Mouse (Mus musculus): Measurements from ENCODE around the gene Psmb6. TPM values are rescaled to one million over a fixed set of nuclear protein-coding genes. Genes with fewer than 3 reads are reported as not detected.
A peak's percentile ranks its signal among the peaks of the same experiment; 100 is the strongest.
"Not testable (repeated sequence)": the region's sequence is repeated elsewhere in the genome, so short reads cannot be mapped to it uniquely, and the experiment has no call there.

The Psmb6 gene
- polyA plus RNA-seq, 1 experiment from 2014 or later: 689 TPM

DNA sequence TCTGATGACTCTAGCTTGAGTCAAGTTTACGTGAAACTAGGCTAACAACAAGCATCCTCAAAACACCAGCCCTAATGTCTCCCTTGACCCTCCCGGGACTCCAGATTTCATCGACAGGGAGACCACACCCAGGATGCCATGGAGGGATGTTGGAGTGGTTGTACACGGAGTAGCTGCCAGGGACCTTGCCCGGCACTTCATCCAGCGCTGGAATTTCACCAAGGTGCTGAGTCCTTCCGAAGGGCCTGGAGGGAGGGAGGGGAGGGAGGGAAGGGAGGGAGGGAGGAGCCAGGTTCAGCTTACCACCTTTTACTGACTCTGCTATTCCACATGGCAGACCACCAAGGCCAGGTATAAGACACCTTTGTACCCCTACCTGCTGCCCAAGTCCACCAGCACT is 28.8 kb downstream of the Psmb6 start:
- Histone ChIP-seq H3K9ac (no peak overlapping the region), H3K9me3 (no peaks in the 10 kb centered on the region), H3K4me2 (no peak overlapping the region), H3K4me3 (replicated peaks) (no peak overlapping the region), H3K4me1 (no peaks in the 10 kb centered on the region), H3K36me3 (0 out of 2 replicates have a peak, but pooled peaks cover 4% of the 10 kb centered on the region), H3K27ac (no peak overlapping the region), H3K27me3 (replicated peaks) (no peaks in the 10 kb centered on the region)
- ATAC-seq (ENCODE audit: insufficient read depth, low FRiP score, low read depth): no peak
- 22% methylated on average over 7 of the region's 7 CpGs for WGBS

DNA sequence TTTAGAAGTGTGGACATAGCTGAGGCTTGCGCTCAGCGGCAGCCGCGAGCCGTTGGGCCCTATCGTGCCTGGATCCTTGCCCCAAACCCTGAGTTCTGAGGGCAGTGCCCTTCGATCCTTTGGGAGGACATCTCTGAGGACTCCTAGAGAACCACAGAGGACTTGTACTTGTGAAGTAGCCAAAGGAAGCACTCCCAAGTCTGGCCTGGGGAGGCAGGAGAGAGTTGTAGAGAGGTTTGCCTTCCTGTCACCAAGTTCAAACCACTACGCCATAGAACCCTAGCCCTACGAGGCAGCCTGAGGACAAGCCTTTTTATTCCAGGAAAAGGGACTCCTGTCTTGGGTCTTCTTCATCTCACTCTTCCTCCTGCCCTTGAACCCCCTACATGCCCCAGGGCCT is 32.4 kb downstream of the Psmb6 start:
- no peak overlapping the region for H3K4me3 ChIP-seq (replicated peaks)
- H3K4me2 ChIP-seq: no peak overlapping the region
- no peaks in the 10 kb centered on the region for H3K9me3 ChIP-seq
- H3K9ac ChIP-seq: no peak overlapping the region
- 0 out of 2 replicates have a peak, but pooled peaks cover 4% of the 10 kb centered on the region for H3K36me3 ChIP-seq
- H3K4me1 ChIP-seq: 0 out of 2 replicates have a peak, but pooled peaks cover 5% of the 10 kb centered on the region
- H3K27me3 ChIP-seq (replicated peaks): no peaks in the 10 kb centered on the region
- ATAC-seq (ENCODE audit: insufficient read depth, low FRiP score, low read depth): no peak
- H3K27ac ChIP-seq: no peak overlapping the region
- WGBS: 90% methylated on average over 9 of the region's 9 CpGs

DNA sequence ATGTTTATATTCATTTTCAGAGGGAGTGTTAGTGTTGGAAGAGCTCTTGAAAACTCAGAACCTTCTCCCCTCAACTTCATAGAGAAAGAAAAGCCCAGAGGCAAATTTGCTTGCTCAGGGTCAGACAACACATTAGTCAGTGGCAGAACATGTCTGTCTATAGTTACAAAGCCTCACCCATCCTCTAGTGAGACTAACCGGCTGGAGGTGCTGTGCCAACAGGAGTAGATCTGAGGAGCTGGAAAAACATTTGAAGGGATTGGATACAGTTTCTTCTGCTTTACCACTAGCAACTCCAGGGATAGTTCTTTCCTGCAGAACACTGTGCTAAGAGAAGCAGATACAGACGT is 36.7 kb downstream of the Psmb6 start:
- Histone ChIP-seq H3K9me3 (no peaks in the 10 kb centered on the region), H3K4me3 (replicated peaks) (peak overlapping the region; percentile 88), H3K4me1 (peaks cover 19% of the 10 kb centered on the region), H3K4me2 (peak overlapping the region; percentile 90), H3K9ac (peak overlapping the region; percentile 86; the same call in 1 of the 2 replicates), H3K27ac (peak overlapping the region; percentile 91; the same call in 1 of the 2 replicates), H3K27me3 (replicated peaks) (no peaks in the 10 kb centered on the region), H3K36me3 (no peaks in the 10 kb centered on the region)
- no peak; the same call in 1 of the 2 replicates for ATAC-seq (ENCODE audit: insufficient read depth, low FRiP score, low read depth)
- WGBS: 2% methylated on average over 2 of the region's 2 CpGs

DNA sequence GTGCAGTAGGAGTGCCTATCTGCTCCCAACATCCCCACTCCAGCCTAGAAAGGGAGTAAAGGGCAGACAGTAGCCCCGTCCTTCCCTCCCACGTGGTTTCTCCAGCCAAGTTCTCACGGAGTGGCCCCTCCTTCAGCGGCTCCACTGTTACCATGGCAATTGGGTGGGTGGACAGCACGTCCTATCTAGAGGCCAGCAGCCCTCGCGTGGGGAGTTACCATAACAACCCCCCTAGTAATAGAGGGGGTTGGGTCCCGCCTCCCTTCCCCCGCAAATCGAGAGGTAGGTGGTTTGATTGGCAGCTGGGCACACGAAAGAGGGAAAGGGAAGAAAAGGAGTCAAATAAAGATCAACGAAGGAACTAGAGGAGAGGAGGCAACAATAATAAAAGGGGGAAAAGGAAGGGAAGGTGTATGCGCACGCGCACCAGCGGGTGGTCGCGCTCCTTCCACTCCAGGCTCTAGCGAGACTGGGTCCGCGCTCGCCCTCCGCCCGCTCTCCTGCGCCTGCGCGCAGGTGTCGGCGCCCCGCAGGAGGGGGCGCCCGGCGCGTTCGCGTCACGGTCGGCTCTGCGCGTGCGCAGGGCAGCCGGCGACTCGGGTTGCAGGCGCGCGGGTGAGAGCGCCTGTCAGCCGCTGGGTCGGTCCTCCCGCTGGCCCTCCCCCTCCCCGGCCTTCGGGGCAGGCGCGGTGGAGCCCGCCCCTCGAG is 37.3 kb downstream of the Psmb6 start, which contains the start of gene Mink1:
TSS of gene Mink1 (plus strand) at position 595 of the 708 bp plus-strand sequence.
- peaks cover 19% of the 10 kb centered on the region for H3K4me1 ChIP-seq
- peak within 1 kb of the TSS; percentile 86 for H3K9ac ChIP-seq
- whole genome bisulfite sequencing: 1% methylated on average over 55 of the region's 57 CpGs
- peak within 1 kb of the TSS; percentile 90 for H3K4me2 ChIP-seq
- no peaks in the 10 kb centered on the region for H3K27me3 ChIP-seq (replicated peaks)
- H3K9me3 ChIP-seq: no peaks in the 10 kb centered on the region
- H3K4me3 ChIP-seq (replicated peaks): peak within 1 kb of the TSS; percentile 88
- no peaks in the 10 kb centered on the region for H3K36me3 ChIP-seq
- ATAC-seq (ENCODE audit: insufficient read depth, low FRiP score, low read depth): peak; percentile 86
- peak within 1 kb of the TSS; percentile 91 for H3K27ac ChIP-seq

DNA sequence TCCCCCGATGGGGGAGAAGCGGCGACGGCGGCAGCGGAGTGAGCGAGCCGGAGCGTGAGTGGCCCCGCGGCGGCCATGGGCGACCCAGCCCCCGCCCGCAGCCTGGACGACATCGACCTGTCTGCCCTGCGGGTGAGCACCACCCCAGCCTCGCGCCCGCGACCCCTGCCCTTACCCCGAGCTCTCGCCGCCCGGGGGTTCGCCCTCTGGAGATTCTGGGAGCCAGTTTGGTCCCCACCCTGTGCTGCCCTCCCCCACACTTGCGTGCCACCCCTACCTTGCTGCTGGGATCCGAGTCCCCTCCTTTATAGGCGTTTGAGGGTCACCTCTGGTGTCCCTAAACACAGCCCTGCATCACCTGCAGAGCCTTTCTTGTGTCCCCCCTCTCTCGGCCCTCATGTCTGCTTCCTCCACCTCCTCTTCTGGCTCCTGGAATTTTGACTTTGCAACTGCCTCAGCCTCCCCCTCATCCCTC is 37.9 kb downstream of the Psmb6 start:
- Histone ChIP-seq H3K9ac (peak overlapping the region; percentile 86), H3K9me3 (no peaks in the 10 kb centered on the region), H3K36me3 (no peaks in the 10 kb centered on the region), H3K27ac (peak overlapping the region; percentile 91), H3K4me3 (replicated peaks) (peak overlapping the region; percentile 88), H3K4me2 (peak overlapping the region; percentile 90), H3K27me3 (replicated peaks) (no peaks in the 10 kb centered on the region), H3K4me1 (peaks cover 19% of the 10 kb centered on the region)
- ATAC-seq (ENCODE audit: insufficient read depth, low FRiP score, low read depth): no peak; the same call in 1 of the 2 replicates
- 0% methylated on average over 27 of the region's 31 CpGs for WGBS

DNA sequence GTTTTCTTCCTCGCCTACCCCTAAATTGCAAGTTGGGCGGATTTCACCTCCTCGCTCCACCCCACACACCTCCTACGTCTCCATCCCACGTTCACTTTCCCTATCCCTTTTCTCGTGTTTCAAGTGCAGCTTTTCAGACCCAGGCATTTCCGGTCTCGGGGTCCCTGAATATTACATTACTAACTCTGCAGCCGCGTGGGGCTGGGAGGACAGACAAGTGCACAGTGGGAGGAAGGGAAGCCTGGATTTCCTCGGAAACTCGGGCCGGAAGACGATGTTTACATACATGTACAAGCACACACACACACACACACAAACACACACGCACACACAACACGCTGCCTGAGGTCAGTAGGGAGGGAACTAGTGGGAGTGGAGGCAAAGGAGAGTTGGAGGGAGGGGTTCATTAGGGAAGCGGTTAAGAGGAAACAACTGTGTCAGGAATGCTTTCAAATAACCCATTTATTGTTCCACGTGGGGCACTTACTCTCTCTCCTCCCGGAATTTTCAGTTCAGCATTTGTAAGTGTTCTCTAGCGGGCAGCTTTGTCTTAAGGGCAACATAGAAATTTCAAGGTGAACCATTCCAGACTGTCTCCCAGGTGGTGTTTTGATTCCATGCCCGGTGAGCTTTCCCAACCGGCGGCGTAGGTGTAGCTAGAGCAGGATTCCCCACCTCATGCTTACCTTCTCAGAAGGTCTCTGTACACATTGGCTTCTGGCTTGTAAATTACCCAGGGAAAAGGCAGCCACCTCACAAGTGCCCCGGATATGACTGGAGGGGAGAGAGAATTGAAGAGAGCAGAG is 38.5 kb downstream of the Psmb6 start:
- Histone ChIP-seq H3K9ac (peak overlapping the region; percentile 86; the same call in 1 of the 2 replicates), H3K4me2 (peak overlapping the region; percentile 90), H3K4me3 (replicated peaks) (peak overlapping the region; percentile 88), H3K27me3 (replicated peaks) (no peaks in the 10 kb centered on the region), H3K4me1 (peaks cover 19% of the 10 kb centered on the region), H3K36me3 (no peaks in the 10 kb centered on the region), H3K27ac (peak overlapping the region; percentile 91), H3K9me3 (no peaks in the 10 kb centered on the region)
- 1% methylated on average over 25 of the region's 25 CpGs for WGBS
- ATAC-seq (ENCODE audit: insufficient read depth, low FRiP score, low read depth): no peak

DNA sequence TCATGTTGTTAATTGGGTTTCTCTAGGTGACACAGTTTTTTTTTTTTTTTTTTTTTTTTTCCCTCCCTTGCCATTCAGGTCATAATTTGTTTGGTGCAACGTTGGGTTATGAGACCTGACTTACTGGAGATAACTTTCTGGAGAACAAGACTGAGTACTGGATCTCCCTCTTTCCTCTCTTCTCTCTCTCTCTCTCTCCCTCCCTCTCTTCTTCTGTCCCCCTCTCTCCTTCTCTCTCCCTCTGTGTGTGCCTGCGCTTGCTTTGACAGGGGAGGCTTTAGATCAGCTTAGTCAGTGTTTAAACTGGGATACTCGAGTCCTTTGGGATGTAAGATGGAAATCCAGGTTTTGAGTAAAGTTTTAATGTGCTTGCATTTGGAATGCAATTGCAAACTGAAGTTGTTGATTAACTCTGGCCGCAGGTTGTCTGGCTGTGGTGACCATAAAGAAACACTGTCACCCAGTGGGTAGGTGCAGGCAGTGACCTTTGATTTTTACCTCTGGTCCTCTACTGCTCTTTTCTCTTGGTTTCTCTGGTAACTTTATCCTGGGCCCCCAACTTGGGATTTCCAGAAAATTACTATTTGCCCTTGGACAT is 39.2 kb downstream of the Psmb6 start:
- Histone ChIP-seq H3K36me3 (no peaks in the 10 kb centered on the region), H3K4me1 (peaks cover 19% of the 10 kb centered on the region), H3K27me3 (replicated peaks) (no peaks in the 10 kb centered on the region), H3K27ac (peak overlapping the region; percentile 91), H3K4me2 (peak overlapping the region; percentile 90), H3K9ac (no peak overlapping the region), H3K9me3 (no peaks in the 10 kb centered on the region), H3K4me3 (replicated peaks) (peak overlapping the region; percentile 88)
- no peak for ATAC-seq (ENCODE audit: insufficient read depth, low FRiP score, low read depth)
- 24% methylated on average over 4 of the region's 4 CpGs for WGBS

DNA sequence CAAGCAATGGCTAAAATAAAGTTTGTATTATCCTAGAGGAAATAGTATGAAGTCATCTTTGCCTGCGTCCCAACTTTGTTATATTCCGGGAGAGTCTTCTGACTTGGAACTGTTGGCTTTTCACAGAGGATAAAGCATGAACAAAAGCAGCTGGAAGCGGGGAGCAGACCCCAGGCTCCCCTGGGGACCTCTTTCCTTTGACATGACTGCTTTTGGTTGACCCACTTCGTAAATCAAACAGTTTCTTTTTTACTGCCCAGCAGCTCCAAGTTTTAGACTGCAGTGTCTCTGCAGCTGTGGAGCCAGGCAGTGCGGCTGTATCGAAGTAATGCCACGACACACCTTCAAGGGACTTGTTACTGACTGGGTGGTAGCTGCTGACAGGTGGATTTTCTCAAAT is 41.4 kb downstream of the Psmb6 start:
- Histone ChIP-seq H3K27me3 (replicated peaks) (no peaks in the 10 kb centered on the region), H3K4me3 (replicated peaks) (no peak overlapping the region), H3K36me3 (no peaks in the 10 kb centered on the region), H3K4me1 (peaks cover 20% of the 10 kb centered on the region), H3K27ac (no peak overlapping the region), H3K4me2 (no peak overlapping the region), H3K9ac (no peak overlapping the region), H3K9me3 (no peaks in the 10 kb centered on the region)
- no peak for ATAC-seq (ENCODE audit: insufficient read depth, low FRiP score, low read depth)
- WGBS: 63% methylated on average over 7 of the region's 7 CpGs

DNA sequence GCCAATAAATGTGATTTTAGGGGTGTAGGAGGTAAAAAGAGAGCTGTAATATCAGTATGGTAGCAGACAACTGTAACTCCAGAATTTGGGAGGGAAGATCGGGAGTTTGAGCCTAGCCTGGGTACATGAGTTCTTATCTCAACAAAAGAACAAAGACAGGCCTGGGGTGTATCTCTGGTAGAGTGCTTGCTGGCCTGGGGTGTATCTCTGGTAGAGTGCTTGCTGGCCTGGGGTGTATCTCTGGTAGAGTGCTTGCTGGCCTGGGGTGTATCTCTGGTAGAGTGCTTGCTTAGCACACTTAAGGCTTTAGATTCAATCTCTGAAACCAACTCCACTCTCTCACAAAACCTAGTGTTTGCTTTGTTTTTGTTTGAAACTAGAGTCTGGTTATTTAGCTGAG is 45.4 kb downstream of the Psmb6 start:
- not testable (repeated sequence) for H3K4me3 ChIP-seq (replicated peaks); H3K27ac ChIP-seq; H3K27me3 ChIP-seq (replicated peaks); H3K9ac ChIP-seq; ATAC-seq (ENCODE audit: insufficient read depth, low FRiP score, low read depth); H3K36me3 ChIP-seq; H3K9me3 ChIP-seq; H3K4me2 ChIP-seq
- peaks cover 11% of the 10 kb centered on the region for H3K4me1 ChIP-seq
- WGBS: 80% methylated on average over 1 of the region's 1 CpGs

DNA sequence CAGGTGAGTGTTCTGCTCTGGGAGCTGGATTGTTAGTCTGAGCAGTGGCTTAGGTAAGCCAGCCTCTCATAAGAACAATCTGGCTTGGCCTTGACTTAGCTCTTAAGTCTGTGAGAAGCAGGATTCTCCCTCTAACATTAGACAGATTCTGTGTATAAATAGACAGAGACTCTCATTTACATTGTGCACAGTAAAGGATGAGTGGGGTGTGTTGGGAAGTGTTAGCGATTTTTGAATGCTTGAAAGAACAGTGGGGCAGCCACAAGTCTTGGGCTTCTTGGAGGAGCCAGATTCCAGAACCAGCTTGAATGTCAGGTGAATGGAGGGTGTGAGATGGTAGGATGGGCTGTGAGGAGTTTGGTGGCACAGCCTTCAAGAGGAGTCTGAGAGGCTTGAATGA is 46.5 kb downstream of the Psmb6 start:
- 63% methylated on average over 1 of the region's 1 CpGs for WGBS
- H3K27ac ChIP-seq: 0 out of 2 replicates have a peak overlapping the region, but pooled peaks have one; percentile 19

DNA sequence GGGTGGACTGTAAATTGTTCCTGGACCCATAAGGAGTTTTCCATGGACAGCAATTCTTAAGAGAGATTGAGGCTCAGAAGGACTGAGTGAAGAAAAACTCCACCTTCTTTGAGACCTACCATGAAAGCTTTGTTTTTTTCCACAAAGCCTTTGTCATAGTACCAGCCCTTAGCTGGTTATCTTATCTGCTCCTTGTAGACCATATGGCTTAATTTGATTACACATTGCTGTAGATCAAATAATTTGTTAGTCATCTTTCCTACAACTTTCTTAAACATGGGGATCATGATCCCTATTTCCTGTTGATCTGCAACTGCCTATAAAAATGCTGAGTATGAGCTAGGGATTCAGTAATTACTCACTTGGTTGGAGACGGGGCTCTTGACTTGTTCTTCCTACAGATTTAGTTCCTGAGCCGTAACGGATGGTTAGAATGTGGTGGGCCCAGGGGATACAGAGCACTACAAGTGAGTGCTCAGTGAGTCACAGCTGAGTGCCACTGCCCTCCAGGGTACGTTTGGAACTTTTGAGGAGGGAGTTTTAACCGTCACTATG is 47.3 kb downstream of the Psmb6 start:
- no peaks in the 10 kb centered on the region for H3K36me3 ChIP-seq
- WGBS: 41% methylated on average over 5 of the region's 5 CpGs
- peak overlapping the region; percentile 56; the same call in 1 of the 2 replicates for H3K27ac ChIP-seq
- no peaks in the 10 kb centered on the region for H3K9me3 ChIP-seq
- H3K4me2 ChIP-seq: no peak overlapping the region
- H3K9ac ChIP-seq: no peak overlapping the region
- ATAC-seq (ENCODE audit: insufficient read depth, low FRiP score, low read depth): no peak
- H3K4me1 ChIP-seq: peaks cover 15% of the 10 kb centered on the region
- no peak overlapping the region for H3K4me3 ChIP-seq (replicated peaks)
- no peaks in the 10 kb centered on the region for H3K27me3 ChIP-seq (replicated peaks)

More for the DNA sequence above, 46.5 kb downstream of the Psmb6 start:
- Histone ChIP-seq H3K36me3 (no peaks in the 10 kb centered on the region), H3K27me3 (replicated peaks) (no peaks in the 10 kb centered on the region), H3K4me1 (peaks cover 14% of the 10 kb centered on the region), H3K4me2 (no peak overlapping the region), H3K9ac (no peak overlapping the region), H3K4me3 (replicated peaks) (no peak overlapping the region), H3K9me3 (no peaks in the 10 kb centered on the region)
- no peak for ATAC-seq (ENCODE audit: insufficient read depth, low FRiP score, low read depth)

Data from stomach, embryonic 15.5 days (tissue).